Mouse (Mus musculus) adrenal gland, adult 8-10 months (tissue): ENCODE measurements around the gene Fkrp. TPM values are rescaled to one million over a fixed set of nuclear protein-coding genes. Genes with fewer than 3 reads are reported as not detected.
A peak's percentile ranks its signal among the peaks of the same experiment; 100 is the strongest.

Experiments
- DNase-seq: peaks from one replicate; pipeline ENCODE4 v3.0.0; 2022
- total RNA-seq, 4 experiments: library from RNA; stranded (reverse); gene quantifications; 2 replicates each; pipeline ENCODE4 v1.2.4; 2022

Gene Fkrp
- total RNA-seq, 4 experiments from 2014 or later = 22.0 to 26.2 (median 24.9) TPM

- DNase-seq = no peak
Measured at GRCm38 (mm10) chr7:16830449-16830848, 13.9 kb upstream of the Fkrp start.

GRCm38 (mm10) chr7:16827274-16827673 is 10.7 kb upstream of the Fkrp start:
- no peak for DNase-seq

GRCm38 (mm10) chr7:16826571-16826970 is 10.0 kb upstream of the Fkrp start:
- DNase-seq = no peak

- no peak for DNase-seq
Measured at GRCm38 (mm10) chr7:16825785-16826184, 9.3 kb upstream of the Fkrp start.

GRCm38 (mm10) chr7:16823734-16824133 is 7.2 kb upstream of the Fkrp start:
- no peak for DNase-seq

- DNase-seq = no peak
Measured at GRCm38 (mm10) chr7:16821669-16822101, 5.2 kb upstream of the Fkrp start.

- no peak for DNase-seq
Measured at GRCm38 (mm10) chr7:16821091-16821490, 4.6 kb upstream of the Fkrp start.

GRCm38 (mm10) chr7:16820271-16820763 is 3.8 kb upstream of the Fkrp start:
- no peak for DNase-seq

- no peak for DNase-seq
Measured at GRCm38 (mm10) chr7:16819794-16820193, 3.3 kb upstream of the Fkrp start.

GRCm38 (mm10) chr7:16817693-16818092 is 1.2 kb upstream of the Fkrp start:
- no peak for DNase-seq

- DNase-seq = peak; percentile 54
Measured at GRCm38 (mm10) chr7:16816078-16816474, 456 bp downstream of the Fkrp start.

GRCm38 (mm10) chr7:16815351-16815941 is 1.1 kb downstream of the Fkrp start, which contains the start of gene Strn4:
Gene Strn4 (plus strand): TSS chr7:16815889.
- DNase-seq = no peak

- DNase-seq = no peak
Measured at GRCm38 (mm10) chr7:16812505-16812904, 4.0 kb downstream of the Fkrp start.

GRCm38 (mm10) chr7:16811649-16812070 is 4.9 kb downstream of the Fkrp start:
- no peak for DNase-seq

- no peak for DNase-seq
Measured at GRCm38 (mm10) chr7:16810920-16811648, 5.4 kb downstream of the Fkrp start.

- no peak for DNase-seq
Measured at GRCm38 (mm10) chr7:16810399-16810919, 6.1 kb downstream of the Fkrp start.

GRCm38 (mm10) chr7:16809739-16810138 is 6.8 kb downstream of the Fkrp start:
- no peak for DNase-seq

GRCm38 (mm10) chr7:16808647-16809046 is 7.9 kb downstream of the Fkrp start:
- no peak for DNase-seq

- DNase-seq = no peak
Measured at GRCm38 (mm10) chr7:16807936-16808335, 8.6 kb downstream of the Fkrp start.

GRCm38 (mm10) chr7:16804409-16805028 is 12.0 kb downstream of the Fkrp start:
- DNase-seq = no peak

- no peak for DNase-seq
Measured at GRCm38 (mm10) chr7:16794886-16795285, 21.6 kb downstream of the Fkrp start.

GRCm38 (mm10) chr7:16793010-16793725 is 23.4 kb downstream of the Fkrp start:
- DNase-seq = no peak

- DNase-seq = no peak
Measured at GRCm38 (mm10) chr7:16792316-16792715, 24.2 kb downstream of the Fkrp start.
